ENCODE assay signal across 26 mouse cellular contexts in the genomic region with DNA sequence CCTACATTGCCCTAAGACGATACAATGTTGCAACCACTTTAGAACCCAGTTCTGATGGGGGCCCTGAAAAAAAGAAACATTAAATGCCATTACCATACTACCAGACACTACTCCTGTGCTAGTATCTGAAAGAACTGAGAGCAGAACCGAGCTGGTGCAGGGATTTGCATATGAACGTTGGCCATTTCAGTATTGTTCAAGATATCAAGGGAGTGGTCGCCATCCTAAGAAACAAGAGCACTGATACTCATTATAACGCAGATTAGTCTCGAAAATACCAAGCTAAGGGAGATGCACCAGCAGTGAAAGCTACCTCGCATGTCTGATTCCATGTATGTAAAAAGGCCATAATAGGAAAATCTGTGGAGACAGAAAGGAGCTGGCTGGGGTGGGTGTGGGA.
"Had no signal": no experiment of that assay in that cellular context is flagged by ENCODE, and none has a peak within 500 bp of the region (broad histone marks: within the 10 kb centered on the region; RNA-seq: fewer than 3 reads in every experiment).

No protein-coding gene starts in this region.

- H3K9ac ChIP-seq: heart, embryonic 13.5 days; heart, embryonic 15.5 days; hindbrain, embryonic 12.5 days; hindbrain, embryonic 14.5 days; intestine, embryonic 15.5 days; limb, embryonic 13.5 days; limb, embryonic 15.5 days; liver, embryonic 12.5 days; liver, embryonic 14.5 days had no signal

- H3K4me2 ChIP-seq: heart, embryonic 11.5 days; heart, embryonic 13.5 days; heart, embryonic 15.5 days; hindbrain, embryonic 12.5 days; hindbrain, embryonic 14.5 days; intestine, embryonic 15.5 days; limb, embryonic 13.5 days; limb, embryonic 15.5 days; liver, embryonic 12.5 days had no signal

- ATAC-seq: hindbrain, embryonic 16.5 days; inflammation-experienced regulatory T-cells, adult 6 months; intestine, embryonic 15.5 days; intestine, postnatal 0 days; liver, embryonic 12.5 days had no signal

- H3K36me3 ChIP-seq: heart, embryonic 13.5 days; heart, embryonic 15.5 days; hindbrain, embryonic 10.5 days; hindbrain, embryonic 12.5 days; intestine, embryonic 15.5 days; limb, embryonic 13.5 days; limb, embryonic 15.5 days; liver, embryonic 12.5 days had no signal

- H3K27me3 ChIP-seq: heart, embryonic 13.5 days; heart, embryonic 15.5 days; hindbrain, embryonic 12.5 days; intestine, embryonic 15.5 days; limb, embryonic 13.5 days; limb, embryonic 15.5 days; liver, embryonic 12.5 days had no signal

- DNase-seq: gastrocnemius, postnatal 14 days; gastrocnemius, postnatal 36 days; heart, adult 11 months; heart, adult 2 months; heart, postnatal 4 days; kidney, adult 18-20 months; kidney, adult 8-10 months; kidney, postnatal 10 days; kidney, postnatal 25 days; kidney, postnatal 4 days; left cerebral cortex, postnatal 4 days had no signal

- H3K4me3 ChIP-seq: heart, adult 2 months; heart, embryonic 13.5 days; heart, embryonic 15.5 days; hindbrain, embryonic 10.5 days; hindbrain, embryonic 12.5 days; intestine, embryonic 15.5 days; layer of hippocampus, adult 2 months; limb, embryonic 13.5 days; limb, embryonic 15.5 days; liver, embryonic 12.5 days had no signal

- H3K9me3 ChIP-seq: heart, embryonic 13.5 days; heart, embryonic 15.5 days; hindbrain, embryonic 10.5 days; hindbrain, embryonic 12.5 days; intestine, embryonic 15.5 days; limb, embryonic 13.5 days; limb, embryonic 15.5 days; liver, embryonic 12.5 days had no signal

- H3K4me1 ChIP-seq: liver, embryonic 12.5 days had no signal

- H3K27ac ChIP-seq: heart, adult 2 months; heart, embryonic 13.5 days; heart, embryonic 15.5 days; hindbrain, embryonic 10.5 days; hindbrain, embryonic 12.5 days; hindbrain, embryonic 14.5 days; intestine, embryonic 15.5 days; layer of hippocampus, adult 2 months; limb, embryonic 13.5 days; limb, embryonic 15.5 days; liver, embryonic 12.5 days; liver, embryonic 14.5 days had no signal
